Mouse (Mus musculus) c-Kit-positive CD71-negative TER-119-negative erythroid progenitor cells, embryonic 14.5 days (primary cell): ENCODE measurements around the gene Oaz1.

Source experiments
- DNase-seq: peaks from one replicate; pipeline ENCODE4 v3.0.0-alpha.2; 2013; ENCODE audit warnings: low read depth

The Oaz1 gene

GRCm38 (mm10) chr10:80854913-80855748 is 28.7 kb downstream of the Oaz1 start, which contains the start of the genes Lsm7 and Sppl2b:
TSS of gene Lsm7 (minus strand) at chr10:80855209.
TSS of gene Sppl2b (plus strand) at chr10:80855275.
- DNase-seq, result peak; percentile 89

- DNase-seq, result no peak
These were observed 29.3 kb downstream of the Oaz1 start for GRCm38 (mm10) chr10:80855749-80856073.

GRCm38 (mm10) chr10:80856267-80856666 is 29.8 kb downstream of the Oaz1 start:
- DNase-seq, result no peak

GRCm38 (mm10) chr10:80856908-80857307 is 30.5 kb downstream of the Oaz1 start:
- DNase-seq, result no peak

GRCm38 (mm10) chr10:80857386-80857785 is 30.9 kb downstream of the Oaz1 start:
- no peak for DNase-seq

- no peak for DNase-seq
These were observed 31.4 kb downstream of the Oaz1 start for GRCm38 (mm10) chr10:80857848-80858247.

- DNase-seq, result no peak
These were observed 32.0 kb downstream of the Oaz1 start for GRCm38 (mm10) chr10:80858350-80858935.

- no peak for DNase-seq
These were observed 35.8 kb downstream of the Oaz1 start for GRCm38 (mm10) chr10:80862305-80862704.

- DNase-seq, result no peak
These were observed 38.0 kb downstream of the Oaz1 start for GRCm38 (mm10) chr10:80864446-80864845.

GRCm38 (mm10) chr10:80870993-80871392 is 44.5 kb downstream of the Oaz1 start:
- no peak for DNase-seq

- DNase-seq, result no peak
These were observed 45.1 kb downstream of the Oaz1 start, which contains the start of gene Tmprss9 for GRCm38 (mm10) chr10:80871581-80871980. TSS of gene Tmprss9 (plus strand) at chr10:80871848.

- DNase-seq, result no peak
These were observed 47.6 kb downstream of the Oaz1 start for GRCm38 (mm10) chr10:80874035-80874434.

GRCm38 (mm10) chr10:80876028-80876427 is 49.6 kb downstream of the Oaz1 start:
- DNase-seq, result no peak

GRCm38 (mm10) chr10:80876594-80876993 is 50.1 kb downstream of the Oaz1 start:
- DNase-seq, result no peak
